Mouse (Mus musculus): ENCODE measurements around the gene Gosr2. TPM values are rescaled to one million over a fixed set of nuclear protein-coding genes. Genes with fewer than 3 reads are reported as not detected.

The Gosr2 gene
- polyA plus RNA-seq, 1 experiment from 2014 or later: 99.5 TPM

- H3K4me3 ChIP-seq: no peak overlapping the region
- no peaks in the 10 kb centered on the region for H3K4me1 ChIP-seq
- H3K36me3 ChIP-seq (replicated peaks): no peaks in the 10 kb centered on the region
- no peak for DNase-seq (ENCODE audit: extremely low spot score, low spot score)
- H3K27ac ChIP-seq: no peak overlapping the region
- H3K9me3 ChIP-seq: no peaks in the 10 kb centered on the region
- no peaks in the 10 kb centered on the region for H3K27me3 ChIP-seq (ENCODE audit: poor library complexity, severe bottlenecking)
- WGBS: 86% methylated on average over 23 of the region's 23 CpGs
Observed at GRCm38 (mm10) chr11:103627453-103627852, 70.2 kb downstream of the Gosr2 start.

Other genes with a start within 250 kb of the Gosr2 start
- gene Lrrc37a, start 193.3 kb downstream of the Gosr2 start, polyA plus RNA-seq (2016; fragmentation: Nextera tagmentation; extraction: Ambion mirVana): not detected in 2 replicates
- gene Gm884, start 76.8 kb downstream of the Gosr2 start, polyA plus RNA-seq (2016; fragmentation: Nextera tagmentation; extraction: Ambion mirVana): not detected in 2 replicates
- not detected in 2 replicates for gene Lyzl6, start 59.0 kb downstream of the Gosr2 start, polyA plus RNA-seq (2016; fragmentation: Nextera tagmentation; extraction: Ambion mirVana)
- gene Rprml, start 48.3 kb downstream of the Gosr2 start, polyA plus RNA-seq (2016; fragmentation: Nextera tagmentation; extraction: Ambion mirVana): 0.16 TPM in 1 of 2 replicates, not detected in the other
- gene Wnt9b, start 51.9 kb upstream of the Gosr2 start, polyA plus RNA-seq (2016; fragmentation: Nextera tagmentation; extraction: Ambion mirVana): 0.99 and 1.4 TPM in 2 replicates
- 2.1 and 4.2 TPM in 2 replicates for gene Wnt3, start 76.3 kb upstream of the Gosr2 start, polyA plus RNA-seq (2016; fragmentation: Nextera tagmentation; extraction: Ambion mirVana)

Measured in forebrain, embryonic 10.5 days (tissue).